9 mouse cellular contexts compared by ENCODE assay signal in genomic region chr11:118418442-118418833, GRCm38 (mm10). TPM values are rescaled to one million over a fixed set of nuclear protein-coding genes. Genes with fewer than 3 reads are reported as not detected.
DNase-seq lines count a peak whose midpoint lies in the region; ATAC-seq and TF ChIP-seq lines count a peak whose summit lies in the region.
"Had no signal": no experiment of that assay in that cellular context is flagged by ENCODE, and none has a peak within 500 bp of the region (broad histone marks: within the 10 kb centered on the region; RNA-seq: fewer than 3 reads in every experiment).

No protein-coding gene starts in this region.

- DNase-seq in heart, adult 18-20 months, result no peak
- DNase-seq in MEL (ENCODE audit: low read depth, low spot score), result no peak
- no peak for DNase-seq in adrenal gland, adult 2 months
- no peak for DNase-seq in left cerebral cortex, postnatal 25 days (ENCODE audit: low spot score in 2 of 2)
- DNase-seq in frontal cortex, postnatal 36 days (ENCODE audit: low spot score in 2 of 2), result no peak

- peak overlapping the region; percentile 99 for H3K9ac ChIP-seq in heart, embryonic 16.5 days (ENCODE audit: low read length)
- H3K9ac ChIP-seq in MEL (ENCODE audit: control insufficient read depth, low read depth, low read length, poor library complexity, severe bottlenecking), result peak overlapping the region; percentile 93
- H3K9ac ChIP-seq in hindbrain, embryonic 13.5 days, result peak overlapping the region; percentile 98
- peak overlapping the region; percentile 96 for H3K9ac ChIP-seq in midbrain, embryonic 12.5 days (replicated peaks)

- no peaks in the 10 kb centered on the region for H3K27me3 ChIP-seq in heart, embryonic 16.5 days (ENCODE audit: control insufficient read depth, insufficient read depth, low read length)
- H3K27me3 ChIP-seq in MEL (ENCODE audit: control insufficient read depth in 1 of 2, insufficient read depth in 2 of 2, low read length in 2 of 2), result no peaks in the 10 kb centered on the region
- H3K27me3 ChIP-seq in hindbrain, embryonic 13.5 days, result no peaks in the 10 kb centered on the region
- H3K27me3 ChIP-seq in midbrain, embryonic 12.5 days, result no peaks in the 10 kb centered on the region
- H3K27me3 ChIP-seq: Patski had no signal

- no peak for TF ChIP-seq CTCF in MEL (IDR thresholded peaks at IDR 0.05 in 2 of 3, conservative IDR thresholded peaks at IDR 0.05 in 1 of 3; ENCODE audit: control insufficient read depth in 1 of 3, insufficient read depth in 1 of 3, low read depth in 2 of 3, low read length in 3 of 3, poor library complexity in 1 of 3, severe bottlenecking in 1 of 3)

- H3K4me2 ChIP-seq in heart, embryonic 16.5 days (ENCODE audit: low read depth, low read length), result peak overlapping the region; percentile 81
- peak overlapping the region; percentile 76 for H3K4me2 ChIP-seq in hindbrain, embryonic 13.5 days
- H3K4me2 ChIP-seq in midbrain, embryonic 12.5 days (replicated peaks), result peak overlapping the region; percentile 97

- peak overlapping the region; percentile 96 for H3K4me3 ChIP-seq in heart, embryonic 16.5 days (ENCODE audit: low read length)
- peak overlapping the region; percentile 78 to 94 for H3K4me3 ChIP-seq in MEL (ENCODE audit: control insufficient read depth in 1 of 2, insufficient read depth in 1 of 2, low read depth in 2 of 2, low read length in 2 of 2)
- H3K4me3 ChIP-seq in hindbrain, embryonic 13.5 days, result peak overlapping the region; percentile 89
- peak overlapping the region; percentile 93 for H3K4me3 ChIP-seq in midbrain, embryonic 12.5 days

- TF ChIP-seq RAD21 in MEL (IDR thresholded peaks at IDR 0.05; ENCODE audit: low read depth, low read length), result no peak

- 3% methylated on average over 12 of the region's 12 CpGs for WGBS in heart, embryonic 16.5 days
- WGBS in hindbrain, embryonic 13.5 days, result 6% methylated on average over 12 of the region's 12 CpGs
- WGBS in midbrain, embryonic 12.5 days, result 7% methylated on average over 12 of the region's 12 CpGs

- peaks cover 19% of the 10 kb centered on the region for H3K4me1 ChIP-seq in heart, embryonic 16.5 days (ENCODE audit: control insufficient read depth, insufficient read depth, low read length)
- H3K4me1 ChIP-seq in MEL (ENCODE audit: control insufficient read depth in 1 of 2, insufficient read depth in 2 of 2, low read length in 2 of 2), result peaks cover 0 to 14% of the 10 kb centered on the region in 2 experiments; a peak in 2 of 4 replicates
- H3K4me1 ChIP-seq in hindbrain, embryonic 13.5 days (replicated peaks), result peaks cover 43% of the 10 kb centered on the region
- H3K4me1 ChIP-seq in midbrain, embryonic 12.5 days, result peaks cover 31% of the 10 kb centered on the region

- ATAC-seq in heart, embryonic 16.5 days (replicated peaks; ENCODE audit: extremely low read depth, insufficient read depth, low FRiP score), result no peak; the same call in 1 of the 2 replicates
- ATAC-seq in hindbrain, embryonic 13.5 days (ENCODE audit: low FRiP score), result peak; percentile 58
- peak; percentile 14; the same call in 1 of the 2 replicates for ATAC-seq in midbrain, embryonic 12.5 days (ENCODE audit: low FRiP score, low read depth)

- H3K36me3 ChIP-seq in heart, embryonic 16.5 days (ENCODE audit: control insufficient read depth, insufficient read depth), result peaks cover 7% of the 10 kb centered on the region; the same call in 1 of the 2 replicates
- peaks cover 2 to 10% of the 10 kb centered on the region in 2 experiments; a peak in 3 of 4 replicates for H3K36me3 ChIP-seq in MEL (ENCODE audit: control insufficient read depth in 1 of 2, insufficient read depth in 2 of 2, low read length in 2 of 2)
- peaks cover 35% of the 10 kb centered on the region for H3K36me3 ChIP-seq in hindbrain, embryonic 13.5 days
- peaks cover 27% of the 10 kb centered on the region; the same call in 1 of the 2 replicates for H3K36me3 ChIP-seq in midbrain, embryonic 12.5 days

- H3K27ac ChIP-seq in heart, embryonic 16.5 days (ENCODE audit: low read length), result peak overlapping the region; percentile 75
- peak overlapping the region; percentile 51 for H3K27ac ChIP-seq in MEL (ENCODE audit: control insufficient read depth, low read depth, low read length)
- H3K27ac ChIP-seq in hindbrain, embryonic 13.5 days, result peak overlapping the region; percentile 71
- H3K27ac ChIP-seq in midbrain, embryonic 12.5 days (replicated peaks), result peak overlapping the region; percentile 54; the same call in 1 of the 2 replicates

- no peaks in the 10 kb centered on the region for H3K9me3 ChIP-seq in heart, embryonic 16.5 days (replicated peaks; ENCODE audit: control insufficient read depth, low read length)
- H3K9me3 ChIP-seq in MEL (replicated peaks; ENCODE audit: insufficient read depth, low read length), result no peaks in the 10 kb centered on the region
- H3K9me3 ChIP-seq in hindbrain, embryonic 13.5 days, result no peaks in the 10 kb centered on the region
- H3K9me3 ChIP-seq in midbrain, embryonic 12.5 days, result no peaks in the 10 kb centered on the region

- TF ChIP-seq EP300 in MEL (IDR thresholded peaks at IDR 0.05; ENCODE audit: low read depth in 1 of 2, low read length in 2 of 2), result no peak

- peaks cover 14% of the 10 kb centered on the region for H3K79me2 ChIP-seq in MEL (ENCODE audit: control insufficient read depth, insufficient read depth, low read length, poor library complexity)

- intact Hi-C loops in left cerebral cortex, postnatal 25 days (cut with DNase I), result no loop called here

- TF ChIP-seq POLR2A in MEL (IDR thresholded peaks at IDR 0.05; ENCODE audit: control insufficient read depth in 1 of 2, insufficient read depth in 1 of 2, low read depth in 1 of 2, low read length in 2 of 2, poor library complexity in 1 of 2), result no peak

TF ChIP-seq in MEL, 35 proteins besides CTCF, POLR2A, EP300 and RAD21:
- no peak for TF ChIP-seq ELF1 (IDR thresholded peaks at IDR 0.05; ENCODE audit: low read depth, low read length)
- peak; percentile 49; the same call in 1 of the 2 replicates for TF ChIP-seq MXI1 (IDR thresholded peaks at IDR 0.05; ENCODE audit: low read depth, low read length)
- TF ChIP-seq TBP (IDR thresholded peaks at IDR 0.05; ENCODE audit: low read depth, low read length), result no peak
- TF ChIP-seq ZNF384 (IDR thresholded peaks at IDR 0.05; ENCODE audit: low read depth, low read length), result no peak
- TF ChIP-seq MYC (IDR thresholded peaks at IDR 0.05; ENCODE audit: low read depth, low read length), result no peak
- TF ChIP-seq RCOR1 (IDR thresholded peaks at IDR 0.05; ENCODE audit: low read depth, low read length), result no peak
- no peak for TF ChIP-seq SIN3A (IDR thresholded peaks at IDR 0.05; ENCODE audit: low read length)

RNA-seq across cellular contexts. Expression of gene Cant1, which starts 0.4 kb away (rescaled TPM):
- polyA plus RNA-seq in heart, embryonic 16.5 days (2015; fragmentation: Nextera tagmentation; extraction: Ambion mirVana), result 19.0 and 20.2 TPM in 2 replicates
- total RNA-seq in heart, adult 18-20 months (2021), result 10 to 100 TPM; 17.5 to 18.6 TPM
- total RNA-seq in MEL (2012; rRNA removed), result 25.8 and 26.0 TPM in 2 replicates
- polyA plus RNA-seq in MEL (2012; ENCODE audit: insufficient read depth in 1 of 2, insufficient read length in 2 of 2, low read depth in 1 of 2, low replicate concordance in 2 of 2, missing spikeins in 1 of 2), result 100 to 1,000 TPM in 1 of 2 experiments, 10 to 100 TPM in 1; 34.4 to 145 TPM
- 24.4 and 24.9 TPM in 2 replicates for polyA plus RNA-seq in hindbrain, embryonic 13.5 days (2015; fragmentation: Nextera tagmentation; extraction: Ambion mirVana)
- polyA plus RNA-seq in midbrain, embryonic 12.5 days (2016; fragmentation: Nextera tagmentation; extraction: Ambion mirVana), result 29.3 and 30.9 TPM in 2 replicates
- total RNA-seq in adrenal gland, adult 2 months (2021), result 10 to 100 TPM; 28.8 to 35.6 TPM
- 59.5 and 66.8 TPM in 2 replicates for polyA plus RNA-seq in adrenal gland, adult 2 months (2012; rRNA removed)
- 10 to 100 TPM; 37.4 to 40.7 TPM for total RNA-seq in left cerebral cortex, postnatal 25 days (2021)

RNA-seq across cellular contexts. Expression of gene C1qtnf1, which starts 9.6 kb away (rescaled TPM):
- 8.9 and 9.3 TPM in 2 replicates for polyA plus RNA-seq in heart, embryonic 16.5 days (2015; fragmentation: Nextera tagmentation; extraction: Ambion mirVana)
- 10 to 100 TPM; 13.4 to 16.4 TPM for total RNA-seq in heart, adult 18-20 months (2021)
- total RNA-seq in MEL (2012; rRNA removed), result 0.07 and 0.27 TPM in 2 replicates
- polyA plus RNA-seq in MEL (2012; ENCODE audit: insufficient read depth in 1 of 2, insufficient read length in 2 of 2, low read depth in 1 of 2, low replicate concordance in 2 of 2, missing spikeins in 1 of 2), result under 1 TPM in 1 of 2 experiments, not detected in 1; 0.72 TPM
- polyA plus RNA-seq in hindbrain, embryonic 13.5 days (2015; fragmentation: Nextera tagmentation; extraction: Ambion mirVana), result 2.8 and 3.4 TPM in 2 replicates
- 2.7 and 3.3 TPM in 2 replicates for polyA plus RNA-seq in midbrain, embryonic 12.5 days (2016; fragmentation: Nextera tagmentation; extraction: Ambion mirVana)
- total RNA-seq in adrenal gland, adult 2 months (2021), result 10 to 100 TPM; 14.8 to 24.8 TPM
- 14.6 and 17.9 TPM in 2 replicates for polyA plus RNA-seq in adrenal gland, adult 2 months (2012; rRNA removed)
- total RNA-seq in left cerebral cortex, postnatal 25 days (2021), result 1 to 10 TPM; 3.6 to 4.2 TPM

RNA-seq across cellular contexts. Expression of gene Lgals3bp, which starts 16.5 kb away (rescaled TPM):
- polyA plus RNA-seq in heart, embryonic 16.5 days (2015; fragmentation: Nextera tagmentation; extraction: Ambion mirVana), result 16.8 and 27.5 TPM in 2 replicates
- 10 to 100 TPM; 19.6 to 34.9 TPM for total RNA-seq in heart, adult 18-20 months (2021)
- total RNA-seq in MEL (2012; rRNA removed), result 1.4 and 3.0 TPM in 2 replicates
- 10 to 100 TPM in 1 of 2 experiments, not detected in 1; 18.3 TPM for polyA plus RNA-seq in MEL (2012; ENCODE audit: insufficient read depth in 1 of 2, insufficient read length in 2 of 2, low read depth in 1 of 2, low replicate concordance in 2 of 2, missing spikeins in 1 of 2)
- polyA plus RNA-seq in hindbrain, embryonic 13.5 days (2015; fragmentation: Nextera tagmentation; extraction: Ambion mirVana), result 2.9 and 4.8 TPM in 2 replicates
- polyA plus RNA-seq in midbrain, embryonic 12.5 days (2016; fragmentation: Nextera tagmentation; extraction: Ambion mirVana), result 1.7 and 1.8 TPM in 2 replicates
- 100 to 1,000 TPM in 1 of 2 experiments, 10 to 100 TPM in 1; 92.7 to 160 TPM for total RNA-seq in adrenal gland, adult 2 months (2021)
- 336 and 430 TPM in 2 replicates for polyA plus RNA-seq in adrenal gland, adult 2 months (2012; rRNA removed)
- 10 to 100 TPM; 14.2 to 15.2 TPM for total RNA-seq in left cerebral cortex, postnatal 25 days (2021)

RNA-seq across cellular contexts. Expression of gene Engase, which starts 58.2 kb away (rescaled TPM):
- 4.0 and 5.8 TPM in 2 replicates for polyA plus RNA-seq in heart, embryonic 16.5 days (2015; fragmentation: Nextera tagmentation; extraction: Ambion mirVana)
- total RNA-seq in heart, adult 18-20 months (2021), result 1 to 10 TPM; 4.2 to 5.1 TPM
- total RNA-seq in MEL (2012; rRNA removed), result 15.3 and 19.7 TPM in 2 replicates
- 10 to 100 TPM in 1 of 2 experiments, not detected in 1; 23.5 TPM for polyA plus RNA-seq in MEL (2012; ENCODE audit: insufficient read depth in 1 of 2, insufficient read length in 2 of 2, low read depth in 1 of 2, low replicate concordance in 2 of 2, missing spikeins in 1 of 2)
- polyA plus RNA-seq in hindbrain, embryonic 13.5 days (2015; fragmentation: Nextera tagmentation; extraction: Ambion mirVana), result 7.0 and 7.1 TPM in 2 replicates
- 6.9 and 7.3 TPM in 2 replicates for polyA plus RNA-seq in midbrain, embryonic 12.5 days (2016; fragmentation: Nextera tagmentation; extraction: Ambion mirVana)
- total RNA-seq in adrenal gland, adult 2 months (2021), result 10 to 100 TPM; 10.1 to 17.1 TPM
- 26.4 and 40.6 TPM in 2 replicates for polyA plus RNA-seq in adrenal gland, adult 2 months (2012; rRNA removed)
- total RNA-seq in left cerebral cortex, postnatal 25 days (2021), result 10 to 100 TPM; 10.3 to 10.6 TPM

Comparison
In these comparisons a context has a peak if more than half of its experiments do, and no peak if none do; other contexts are left out.
1. RNA of gene Lgals3bp, which starts 16.5 kb away (polyA plus RNA-seq): 336 to 430 TPM in adrenal gland, adult 2 months; 16.8 to 27.5 TPM in heart, embryonic 16.5 days, 18.3 TPM in MEL, 2.9 to 4.8 TPM in hindbrain, embryonic 13.5 days and 1.7 to 1.8 TPM in midbrain, embryonic 12.5 days; every median in the first group is over 10 times any median in the second.
2. Peak in every context shown above with its lines, with median percentiles within 50 percentile points of each other: H3K27ac ChIP-seq, H3K4me2 ChIP-seq, H3K4me3 ChIP-seq and H3K9ac ChIP-seq.